Mouse (Mus musculus) bone marrow, adult 2 months (tissue): ENCODE measurements at regions not wholly inside any gene's neighbourhood (a gene's known extent, or its start where the extent isn't known, plus 50 kb on each side); places are given as distances from the start of the nearest gene placed in this dataset.

Source experiments
- CTCF ChIP-seq: fragments of 200-500 bp; IDR thresholded peaks from 2 replicates; pipeline ENCODE4 v1.5.1; 2011; ENCODE audit warnings: low read length, control low read depth; ENCODE audit not compliant: control insufficient read depth, insufficient read depth
- POLR2A ChIP-seq: fragments of 200-500 bp; IDR thresholded peaks from 2 replicates; pipeline ENCODE4 v1.6.1; 2011; ENCODE audit warnings: low read depth, mild to moderate bottlenecking, control low read depth, low read length, borderline replicate concordance; ENCODE audit not compliant: control insufficient read depth

- TF ChIP-seq CTCF = no peak
- TF ChIP-seq POLR2A = no peak
Measured at GRCm38 (mm10) chr12:69517616-69518015, 65.2 kb downstream of the Vcpkmt start.
